Mouse (Mus musculus) MEL (cell line): ENCODE data around the gene St6galnac3. TPM values are rescaled to one million over a fixed set of nuclear protein-coding genes. Genes with fewer than 3 reads are reported as not detected.

ENCODE experiments used
- DNase-seq: peaks from one replicate; pipeline ENCODE4 v3.0.0; 2011; ENCODE audit warnings: low read depth, low spot score
- H3K27ac ChIP-seq: 2 replicates; pipeline ENCODE4 v1.5.1; 2012; ENCODE audit warnings: low read depth, mild to moderate bottlenecking, control low read depth, low read length, moderate library complexity; ENCODE audit not compliant: control insufficient read depth
- H3K27me3 ChIP-seq, 2 experiments: fragments of 150-350 bp in 1 of 2; sonication (generic) in 1 of 2; 2 replicates each; pipeline ENCODE4 v1.6.1; 2012; ENCODE audit warnings: low read length in 2 of 2, mild to moderate bottlenecking in 2 of 2, improper control_type of control experiment in 1 of 2, moderate library complexity in 1 of 2; ENCODE audit not compliant: insufficient read depth in 2 of 2, control insufficient read depth in 1 of 2
- H3K36me3 ChIP-seq, 2 experiments: 2 replicates each; pipeline ENCODE4 v1.6.1; 2012 to 2014; ENCODE audit warnings: low read length in 2 of 2, improper control_type of control experiment in 1 of 2, inconsistent platforms in 1 of 2, mild to moderate bottlenecking in 1 of 2; ENCODE audit not compliant: insufficient read depth in 2 of 2, control insufficient read depth in 1 of 2
- H3K4me1 ChIP-seq, 2 experiments: fragments of 150-350 bp in 1 of 2; sonication (generic) in 1 of 2; 2 replicates each; pipeline ENCODE4 v1.6.1; 2012; ENCODE audit warnings: low read length in 2 of 2, improper control_type of control experiment in 1 of 2, mild to moderate bottlenecking in 1 of 2; ENCODE audit not compliant: insufficient read depth in 2 of 2, control insufficient read depth in 1 of 2
- H3K4me3 ChIP-seq, 2 experiments: fragments of 150-350 bp in 1 of 2; sonication (generic) in 1 of 2; 2 replicates each; pipeline ENCODE4 v1.5.1; 2012; ENCODE audit warnings: low read depth in 2 of 2, low read length in 2 of 2, mild to moderate bottlenecking in 2 of 2, moderate library complexity in 2 of 2, control low read depth in 1 of 2, improper control_type of control experiment in 1 of 2; ENCODE audit not compliant: control insufficient read depth in 1 of 2, insufficient read depth in 1 of 2
- H3K79me2 ChIP-seq: 2 replicates; pipeline ENCODE4 v1.6.1; 2012; ENCODE audit warnings: mild to moderate bottlenecking, low read length, moderate library complexity; ENCODE audit not compliant: control insufficient read depth, poor library complexity, insufficient read depth
- H3K9ac ChIP-seq: 2 replicates; pipeline ENCODE4 v1.6.1; 2012; ENCODE audit warnings: low read depth, mild to moderate bottlenecking, control low read depth, low read length, moderate library complexity; ENCODE audit not compliant: control insufficient read depth, poor library complexity, severe bottlenecking
- H3K9me3 ChIP-seq: fragments of 150-350 bp; sonication (generic); replicated peaks from 2 replicates; pipeline ENCODE4 v1.6.1; 2012; ENCODE audit warnings: mild to moderate bottlenecking, low read length, improper control_type of control experiment, moderate library complexity; ENCODE audit not compliant: insufficient read depth
- BHLHE40 ChIP-seq: IDR thresholded peaks from 2 replicates; pipeline ENCODE4 v1.6.1; 2012; ENCODE audit warnings: low read depth, mild to moderate bottlenecking, inconsistent platforms, low read length, improper control_type of control experiment, borderline replicate concordance
- CHD2 ChIP-seq: IDR thresholded peaks from 2 replicates; pipeline ENCODE4 v1.6.1; 2011; ENCODE audit warnings: low read length, improper control_type of control experiment
- CTCF ChIP-seq, 3 experiments: IDR thresholded peaks in 2 of 3; conservative IDR thresholded peaks in 1 of 3; 2 replicates each; pipeline ENCODE4 v1.5.1; 2011 to 2012; ENCODE audit warnings: low read length in 3 of 3, low read depth in 2 of 3, mild to moderate bottlenecking in 2 of 3, improper control_type of control experiment in 1 of 3, inconsistent platforms in 1 of 3, mixed read lengths in 1 of 3, moderate library complexity in 1 of 3; ENCODE audit not compliant: control insufficient read depth in 1 of 3, insufficient read depth in 1 of 3, poor library complexity in 1 of 3, severe bottlenecking in 1 of 3
- ELF1 ChIP-seq: IDR thresholded peaks from 2 replicates; pipeline ENCODE4 v1.6.1; 2014; ENCODE audit warnings: low read depth, mild to moderate bottlenecking, inconsistent platforms, low read length, improper control_type of control experiment, moderate library complexity
- EP300 ChIP-seq, 2 experiments: IDR thresholded peaks; 2 replicates each; pipeline ENCODE4 v1.6.1; 2011; ENCODE audit warnings: improper control_type of control experiment in 2 of 2, low read length in 2 of 2, low read depth in 1 of 2, mild to moderate bottlenecking in 1 of 2
- ETS1 ChIP-seq: IDR thresholded peaks from 2 replicates; pipeline ENCODE4 v1.6.1; 2012; ENCODE audit warnings: low read depth, mild to moderate bottlenecking, inconsistent platforms, low read length, improper control_type of control experiment, moderate library complexity
- GABPA ChIP-seq: IDR thresholded peaks from 2 replicates; pipeline ENCODE4 v1.6.1; 2012; ENCODE audit warnings: low read depth, mild to moderate bottlenecking, inconsistent platforms, low read length, improper control_type of control experiment, moderate library complexity
- HCFC1 ChIP-seq: IDR thresholded peaks from 2 replicates; pipeline ENCODE4 v1.6.1; 2012; ENCODE audit warnings: low read depth, mild to moderate bottlenecking, inconsistent platforms, low read length, improper control_type of control experiment, moderate library complexity
- JUND ChIP-seq: IDR thresholded peaks from 2 replicates; pipeline ENCODE4 v1.6.1; 2011; ENCODE audit warnings: low read depth, mild to moderate bottlenecking, improper control_type of control experiment, low read length
- KAT2A ChIP-seq: conservative IDR thresholded peaks from 2 replicates; pipeline ENCODE4 v1.6.1; 2012; ENCODE audit warnings: low read depth, low read length, improper control_type of control experiment, inconsistent platforms
- MAX ChIP-seq: IDR thresholded peaks from 2 replicates; pipeline ENCODE4 v1.6.1; 2011; ENCODE audit warnings: low read length, improper control_type of control experiment
- MEF2A ChIP-seq: IDR thresholded peaks from 2 replicates; pipeline ENCODE4 v1.6.1; 2014; ENCODE audit warnings: low read depth, mild to moderate bottlenecking, inconsistent platforms, low read length, improper control_type of control experiment; ENCODE audit not compliant: poor library complexity, insufficient replicate concordance, severe bottlenecking; ENCODE audit errors: extremely low read depth
- MYB ChIP-seq: IDR thresholded peaks from 2 replicates; pipeline ENCODE4 v1.6.1; 2011; ENCODE audit warnings: mild to moderate bottlenecking, low read depth, low read length, improper control_type of control experiment
- MYC ChIP-seq: IDR thresholded peaks from 2 replicates; pipeline ENCODE4 v1.6.1; 2011; ENCODE audit warnings: low read depth, mild to moderate bottlenecking, low read length, improper control_type of control experiment, moderate library complexity
- NELFE ChIP-seq: IDR thresholded peaks from 2 replicates; pipeline ENCODE4 v1.6.1; 2011; ENCODE audit warnings: low read depth, low read length, improper control_type of control experiment
- NRF1 ChIP-seq: IDR thresholded peaks from 2 replicates; pipeline ENCODE4 v1.6.1; 2014; ENCODE audit warnings: low read depth, mild to moderate bottlenecking, inconsistent platforms, low read length, improper control_type of control experiment, moderate library complexity; ENCODE audit not compliant: poor library complexity, insufficient read depth, severe bottlenecking
- POLR2A ChIP-seq, 2 experiments: IDR thresholded peaks; 2 replicates each; pipeline ENCODE4 v1.6.1; 2011 to 2012; ENCODE audit warnings: low read length in 2 of 2, mild to moderate bottlenecking in 2 of 2, control low read depth in 1 of 2, improper control_type of control experiment in 1 of 2, low read depth in 1 of 2, moderate library complexity in 1 of 2; ENCODE audit not compliant: control insufficient read depth in 1 of 2, insufficient read depth in 1 of 2, poor library complexity in 1 of 2
- POLR2AphosphoS2 ChIP-seq: IDR thresholded peaks from 2 replicates; pipeline ENCODE4 v1.6.1; 2011; ENCODE audit warnings: low read length, improper control_type of control experiment
- POLR2AphosphoS5 ChIP-seq: IDR thresholded peaks from 2 replicates; pipeline ENCODE4 v1.6.1; 2012; ENCODE audit warnings: low read depth, borderline replicate concordance, mild to moderate bottlenecking, inconsistent platforms, low read length, moderate library complexity, mixed read lengths
- RAD21 ChIP-seq: IDR thresholded peaks from 2 replicates; pipeline ENCODE4 v1.6.1; 2011; ENCODE audit warnings: mild to moderate bottlenecking, low read depth, low read length, improper control_type of control experiment
- TAL1 ChIP-seq: IDR thresholded peaks from 2 replicates; pipeline ENCODE4 v1.6.1; 2012; ENCODE audit warnings: mild to moderate bottlenecking, inconsistent platforms, low read length, moderate library complexity, mixed read lengths
- TBP ChIP-seq: IDR thresholded peaks from 2 replicates; pipeline ENCODE4 v1.8.0; 2011; ENCODE audit warnings: low read depth, low read length, improper control_type of control experiment
- TCF12 ChIP-seq: IDR thresholded peaks from 2 replicates; pipeline ENCODE4 v1.6.1; 2014; ENCODE audit warnings: low read depth, mild to moderate bottlenecking, inconsistent platforms, low read length, improper control_type of control experiment, moderate library complexity
- UBTF ChIP-seq: IDR thresholded peaks from 2 replicates; pipeline ENCODE4 v1.6.1; 2012; ENCODE audit warnings: low read depth, mild to moderate bottlenecking, inconsistent platforms, low read length, improper control_type of control experiment, moderate library complexity, borderline replicate concordance; ENCODE audit not compliant: insufficient read depth
- USF1 ChIP-seq: IDR thresholded peaks from 2 replicates; pipeline ENCODE4 v1.6.1; 2014; ENCODE audit warnings: low read depth, mild to moderate bottlenecking, inconsistent platforms, low read length, improper control_type of control experiment, moderate library complexity
- ZNF384 ChIP-seq: IDR thresholded peaks from 2 replicates; pipeline ENCODE4 v1.6.1; 2012; ENCODE audit warnings: low read depth, mild to moderate bottlenecking, inconsistent platforms, low read length, improper control_type of control experiment
- polyA plus RNA-seq, 2 experiments: library from polyadenylated mRNA; stranded (reverse) in 1 of 2; unstranded in 1 of 2; fragments of >175 nt in 1 of 2; fragments of >200 nt in 1 of 2; gene quantifications; 2 replicates each; pipeline versions ENCODE4 v1.2.1 to v1.2.4; 2012; ENCODE audit warnings: low replicate concordance in 2 of 2, low read depth in 1 of 2; ENCODE audit not compliant: insufficient read length in 2 of 2, insufficient read depth in 1 of 2, missing spikeins in 1 of 2
- total RNA-seq: library from RNA; depleted of rRNA; stranded (reverse); fragments of 300-350 nt; gene quantifications from 2 replicates; pipeline ENCODE4 v1.2.3, GENCODE M21; 2012

St6galnac3 gene
- total and polyA plus RNA-seq, 3 experiments = 7.8 to 11.4 TPM; not detected in 1

GRCm38 (mm10) chr3:153339091-153339490 lies 385.9 kb downstream of the St6galnac3 start:
- Histone ChIP-seq H3K4me3 (no peak overlapping the region), H3K27ac (no peak overlapping the region), H3K9me3 (no peaks in the 10 kb centered on the region), H3K79me2 (no peaks in the 10 kb centered on the region), H3K4me1 (peaks cover 0 to 5% of the 10 kb centered on the region in 2 experiments; a peak in 2 of 4 replicates), H3K9ac (no peak overlapping the region), H3K36me3 (peaks cover 0 to 6% of the 10 kb centered on the region in 2 experiments; a peak in 2 of 4 replicates), H3K27me3 (no peaks in the 10 kb centered on the region)
- DNase-seq = no peak
- no peak for TF ChIP-seq TAL1
- no peak for TF ChIP-seq HCFC1
- no peak for TF ChIP-seq MAX
- no peak for TF ChIP-seq TCF12
- no peak for TF ChIP-seq RAD21
- no peak for TF ChIP-seq ETS1
- no peak for TF ChIP-seq GABPA
- no peak for TF ChIP-seq BHLHE40
- no peak for TF ChIP-seq USF1
- TF ChIP-seq ELF1 = no peak
- TF ChIP-seq POLR2AphosphoS2 = no peak
- no peak for TF ChIP-seq JUND

GRCm38 (mm10) chr3:153337779-153338178 lies 387.2 kb downstream of the St6galnac3 start:
- no peak for TF ChIP-seq POLR2AphosphoS5

GRCm38 (mm10) chr3:153337221-153337620 lies 387.8 kb downstream of the St6galnac3 start:
- H3K4me1 ChIP-seq = peaks cover 0 to 5% of the 10 kb centered on the region in 2 experiments; a peak in 2 of 4 replicates
- H3K9ac ChIP-seq = no peak overlapping the region
- no peak overlapping the region for H3K4me3 ChIP-seq
- no peaks in the 10 kb centered on the region for H3K27me3 ChIP-seq
- H3K27ac ChIP-seq = no peak overlapping the region
- H3K36me3 ChIP-seq = peaks cover 0 to 6% of the 10 kb centered on the region in 2 experiments; a peak in 2 of 4 replicates
- no peak for DNase-seq
- TF ChIP-seq ELF1 = no peak
- no peak for TF ChIP-seq NRF1
- TF ChIP-seq HCFC1 = no peak
- TF ChIP-seq UBTF = no peak
- no peak for TF ChIP-seq MYC
- no peak for TF ChIP-seq POLR2A (IDR thresholded peaks at IDR 0.05; ENCODE audit: control insufficient read depth in 1 of 2, insufficient read depth in 1 of 2, low read depth in 1 of 2, low read length in 2 of 2, poor library complexity in 1 of 2)
- no peak for TF ChIP-seq RAD21
- no peak for TF ChIP-seq CHD2
- TF ChIP-seq EP300 (IDR thresholded peaks at IDR 0.05; ENCODE audit: low read depth in 1 of 2, low read length in 2 of 2) = no peak
- no peak for TF ChIP-seq ETS1
- TF ChIP-seq TBP = no peak
- no peak for TF ChIP-seq USF1
- TF ChIP-seq KAT2A = no peak
- no peak for TF ChIP-seq JUND
- no peak for TF ChIP-seq NELFE
- no peak for TF ChIP-seq CTCF (IDR thresholded peaks at IDR 0.05 in 2 of 3, conservative IDR thresholded peaks at IDR 0.05 in 1 of 3; ENCODE audit: control insufficient read depth in 1 of 3, insufficient read depth in 1 of 3, low read depth in 2 of 3, low read length in 3 of 3, poor library complexity in 1 of 3, severe bottlenecking in 1 of 3)
- no peak for TF ChIP-seq MYB
- TF ChIP-seq MAX = no peak
- no peak for TF ChIP-seq MEF2A
- TF ChIP-seq ZNF384 = no peak
- TF ChIP-seq, all 39 proteins: peak for 0
- no peaks in the 10 kb centered on the region for H3K79me2 ChIP-seq
- no peaks in the 10 kb centered on the region for H3K9me3 ChIP-seq

More at GRCm38 (mm10) chr3:153337779-153338178, 387.2 kb downstream of the St6galnac3 start:
- peaks cover 0 to 6% of the 10 kb centered on the region in 2 experiments; a peak in 2 of 4 replicates for H3K36me3 ChIP-seq
- no peaks in the 10 kb centered on the region for H3K9me3 ChIP-seq
- H3K9ac ChIP-seq = no peak overlapping the region
- H3K79me2 ChIP-seq = no peaks in the 10 kb centered on the region
- no peak for DNase-seq
- no peaks in the 10 kb centered on the region for H3K27me3 ChIP-seq
- H3K27ac ChIP-seq = no peak overlapping the region
- peaks cover 0 to 5% of the 10 kb centered on the region in 2 experiments; a peak in 2 of 4 replicates for H3K4me1 ChIP-seq
- H3K4me3 ChIP-seq = no peak overlapping the region
